Mouse (Mus musculus): ENCODE results near the gene Enho. TPM values are rescaled to one million over a fixed set of nuclear protein-coding genes. Genes with fewer than 3 reads are reported as not detected.

Enho gene
- polyA plus RNA-seq, 1 experiment: 97.6 TPM

DNA sequence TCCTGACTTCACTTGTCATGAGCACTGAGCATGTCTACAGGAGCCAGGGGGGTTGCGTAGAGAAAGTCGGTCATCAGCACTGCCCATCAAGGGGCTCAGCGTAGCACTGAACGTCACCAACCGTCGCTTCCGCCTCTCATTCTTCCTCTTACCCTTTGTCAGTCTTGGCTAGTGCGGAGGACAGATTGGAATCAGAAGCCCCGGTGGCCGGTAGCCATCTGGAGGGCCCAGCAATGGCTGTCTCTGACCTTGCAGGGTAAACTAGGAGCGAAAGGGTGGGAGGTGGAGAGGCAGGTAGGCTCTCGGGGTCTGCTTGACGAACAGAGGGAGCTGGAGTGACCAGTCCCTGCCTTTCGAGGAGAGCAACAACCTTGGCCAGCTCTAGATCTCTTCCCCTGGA lies 18.1 kb downstream of the Enho start:
- no peak overlapping the region for H3K27ac ChIP-seq (ENCODE audit: insufficient read depth, low read length)
- TF ChIP-seq POLR2A (IDR thresholded peaks at IDR 0.05; ENCODE audit: extremely low read depth, insufficient read depth, low read length): no peak
- no peak for TF ChIP-seq CTCF (IDR thresholded peaks at IDR 0.05; ENCODE audit: extremely low read depth, insufficient read depth, low read length)
- peaks cover 2% of the 10 kb centered on the region; the same call in 1 of the 2 replicates for H3K4me1 ChIP-seq (ENCODE audit: control insufficient read depth, insufficient read depth, low read length)
- H3K4me3 ChIP-seq (ENCODE audit: insufficient read depth, low read length): no peak overlapping the region

- H3K27ac ChIP-seq (ENCODE audit: insufficient read depth, low read length): no peak overlapping the region
- peaks cover 2% of the 10 kb centered on the region; the same call in 1 of the 2 replicates for H3K4me1 ChIP-seq (ENCODE audit: control insufficient read depth, insufficient read depth, low read length)
- TF ChIP-seq POLR2A (IDR thresholded peaks at IDR 0.05; ENCODE audit: extremely low read depth, insufficient read depth, low read length): no peak
- TF ChIP-seq CTCF (IDR thresholded peaks at IDR 0.05; ENCODE audit: extremely low read depth, insufficient read depth, low read length): no peak
- H3K4me3 ChIP-seq (ENCODE audit: insufficient read depth, low read length): no peak overlapping the region
These were observed 21.0 kb downstream of the Enho start for GRCm38 (mm10) chr4:41618916-41619746.

GRCm38 (mm10) chr4:41615661-41616599 lies 24.2 kb downstream of the Enho start:
- peak overlapping the region; percentile 63; the same call in 1 of the 2 replicates for H3K27ac ChIP-seq (ENCODE audit: insufficient read depth, low read length)
- H3K4me3 ChIP-seq (ENCODE audit: insufficient read depth, low read length): no peak overlapping the region
- peaks cover 2% of the 10 kb centered on the region; the same call in 1 of the 2 replicates for H3K4me1 ChIP-seq (ENCODE audit: control insufficient read depth, insufficient read depth, low read length)
- TF ChIP-seq POLR2A (IDR thresholded peaks at IDR 0.05; ENCODE audit: extremely low read depth, insufficient read depth, low read length): no peak
- peak; percentile 21; the same call in 1 of the 2 replicates for TF ChIP-seq CTCF (IDR thresholded peaks at IDR 0.05; ENCODE audit: extremely low read depth, insufficient read depth, low read length)

- TF ChIP-seq POLR2A (IDR thresholded peaks at IDR 0.05; ENCODE audit: extremely low read depth, insufficient read depth, low read length) (no peak), CTCF (IDR thresholded peaks at IDR 0.05; ENCODE audit: extremely low read depth, insufficient read depth, low read length) (peak; percentile 96)
- no peak overlapping the region for H3K27ac ChIP-seq (ENCODE audit: insufficient read depth, low read length)
- H3K4me3 ChIP-seq (ENCODE audit: insufficient read depth, low read length): no peak overlapping the region
- no peaks in the 10 kb centered on the region for H3K4me1 ChIP-seq (ENCODE audit: control insufficient read depth, insufficient read depth, low read length)
These were observed 26.0 kb downstream of the Enho start for GRCm38 (mm10) chr4:41614156-41614555.

DNA sequence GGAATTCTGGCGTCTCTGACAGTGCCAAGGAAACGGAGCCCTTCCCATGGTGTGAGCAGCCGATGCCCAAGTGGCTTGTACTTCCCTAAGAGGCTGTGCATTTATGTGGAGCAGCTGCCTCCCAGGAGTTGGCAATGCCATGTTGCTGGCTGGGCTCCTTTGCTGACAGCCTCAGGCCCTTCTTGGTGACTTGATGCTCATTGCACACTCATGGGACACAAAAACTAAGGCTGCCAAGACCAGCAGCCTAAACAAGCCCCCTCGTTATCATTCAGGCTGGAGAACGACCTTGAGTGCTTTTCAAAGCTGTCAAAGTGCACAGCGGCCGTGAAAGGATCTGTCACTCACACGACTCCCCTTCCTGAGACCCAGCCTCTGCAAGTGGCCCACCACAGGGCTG lies 28.0 kb downstream of the Enho start:
- H3K4me1 ChIP-seq (ENCODE audit: control insufficient read depth, insufficient read depth, low read length): no peaks in the 10 kb centered on the region
- H3K4me3 ChIP-seq (ENCODE audit: insufficient read depth, low read length): no peak overlapping the region
- TF ChIP-seq POLR2A (IDR thresholded peaks at IDR 0.05; ENCODE audit: extremely low read depth, insufficient read depth, low read length): no peak
- TF ChIP-seq CTCF (IDR thresholded peaks at IDR 0.05; ENCODE audit: extremely low read depth, insufficient read depth, low read length): no peak
- no peak overlapping the region for H3K27ac ChIP-seq (ENCODE audit: insufficient read depth, low read length)

- Histone ChIP-seq H3K27ac (ENCODE audit: insufficient read depth, low read length) (no peak overlapping the region), H3K4me1 (ENCODE audit: control insufficient read depth, insufficient read depth, low read length) (no peaks in the 10 kb centered on the region), H3K4me3 (ENCODE audit: insufficient read depth, low read length) (no peak overlapping the region)
- no peak for TF ChIP-seq POLR2A (IDR thresholded peaks at IDR 0.05; ENCODE audit: extremely low read depth, insufficient read depth, low read length)
- TF ChIP-seq CTCF (IDR thresholded peaks at IDR 0.05; ENCODE audit: extremely low read depth, insufficient read depth, low read length): no peak
These were observed 29.5 kb downstream of the Enho start for GRCm38 (mm10) chr4:41610594-41610980.

GRCm38 (mm10) chr4:41609681-41610593 lies 30.2 kb downstream of the Enho start:
- peak; percentile 25; the same call in 1 of the 2 replicates for TF ChIP-seq CTCF (IDR thresholded peaks at IDR 0.05; ENCODE audit: extremely low read depth, insufficient read depth, low read length)
- no peak for TF ChIP-seq POLR2A (IDR thresholded peaks at IDR 0.05; ENCODE audit: extremely low read depth, insufficient read depth, low read length)
- Histone ChIP-seq H3K4me3 (ENCODE audit: insufficient read depth, low read length) (no peak overlapping the region), H3K27ac (ENCODE audit: insufficient read depth, low read length) (no peak overlapping the region), H3K4me1 (ENCODE audit: control insufficient read depth, insufficient read depth, low read length) (no peaks in the 10 kb centered on the region)

GRCm38 (mm10) chr4:41606784-41607183 lies 33.3 kb downstream of the Enho start:
- Histone ChIP-seq H3K4me1 (ENCODE audit: control insufficient read depth, insufficient read depth, low read length) (no peaks in the 10 kb centered on the region), H3K27ac (ENCODE audit: insufficient read depth, low read length) (no peak overlapping the region), H3K4me3 (ENCODE audit: insufficient read depth, low read length) (no peak overlapping the region)
- TF ChIP-seq CTCF (IDR thresholded peaks at IDR 0.05; ENCODE audit: extremely low read depth, insufficient read depth, low read length) (no peak), POLR2A (IDR thresholded peaks at IDR 0.05; ENCODE audit: extremely low read depth, insufficient read depth, low read length) (no peak)

Measured in cortical plate, adult 2 months (tissue).